Mouse (Mus musculus): ENCODE measurements around the gene Mafg. TPM values are rescaled to one million over a fixed set of nuclear protein-coding genes. Genes with fewer than 3 reads are reported as not detected.
A peak's percentile ranks its signal among the peaks of the same experiment; 100 is the strongest.

Mafg gene
- total and polyA plus RNA-seq, 3 experiments: 26.5 to 113 (median 54.0) TPM

DNA sequence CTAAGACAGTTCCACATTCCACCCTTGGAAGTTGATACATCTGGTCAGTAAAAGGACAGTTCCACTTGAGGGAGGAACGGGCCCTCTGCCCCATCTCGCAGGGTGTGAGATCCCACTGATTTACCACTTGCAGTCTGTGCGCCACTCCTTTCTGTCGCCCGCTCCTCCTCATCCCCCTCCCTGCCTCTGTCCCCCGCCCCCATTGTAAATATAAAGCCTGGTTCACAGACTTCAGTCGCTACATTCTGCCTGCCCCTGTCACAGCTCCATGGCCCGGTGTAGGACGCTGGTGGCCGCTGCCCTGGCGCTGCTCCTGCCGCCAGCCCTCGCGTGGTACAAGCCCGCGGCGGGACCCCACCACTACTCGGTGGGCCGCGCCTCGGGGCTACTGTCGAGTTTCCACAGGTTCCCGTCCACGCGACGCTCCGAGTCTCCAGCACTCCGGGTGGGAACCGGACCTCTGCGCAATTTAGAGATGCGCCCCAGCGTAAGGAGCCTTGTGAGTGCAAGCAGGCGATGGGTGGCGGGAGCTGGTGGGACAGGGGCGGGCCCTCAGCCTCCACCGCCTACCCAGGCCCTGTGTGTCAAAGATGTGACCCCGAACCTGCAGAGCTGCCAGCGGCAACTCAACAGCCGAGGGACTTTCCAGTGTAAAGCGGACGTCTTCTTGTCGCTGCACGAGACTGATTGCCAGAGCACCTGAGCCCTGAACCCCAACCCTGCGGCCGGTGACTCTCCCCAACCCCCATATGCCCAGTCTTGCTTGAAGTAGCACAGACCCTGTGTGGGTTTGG lies 25.0 kb downstream of the Mafg start, which contains the start of gene Npb:
Gene Npb (plus strand): TSS at position 237 of the 794 bp plus-strand sequence.
- no peak within 1 kb of the TSS for H3K9ac ChIP-seq (ENCODE audit: control insufficient read depth, low read depth, low read length, poor library complexity, severe bottlenecking)
- H3K27me3 ChIP-seq (ENCODE audit: control insufficient read depth in 1 of 2, insufficient read depth in 2 of 2, low read length in 2 of 2): no peaks in the 10 kb centered on the region
- TF ChIP-seq NRF1 (IDR thresholded peaks at IDR 0.05; ENCODE audit: insufficient read depth, low read depth, low read length, poor library complexity, severe bottlenecking): no peak
- TF ChIP-seq ZMIZ1 (IDR thresholded peaks at IDR 0.05; ENCODE audit: low read depth, low read length): 0 out of 2 replicates have a peak, but pooled peaks have one; percentile 4
- no peak for DNase-seq (ENCODE audit: low read depth, low spot score)
- H3K4me1 ChIP-seq (ENCODE audit: control insufficient read depth in 1 of 2, insufficient read depth in 2 of 2, low read length in 2 of 2): no peaks in the 10 kb centered on the region
- no peak within 1 kb of the TSS for H3K4me3 ChIP-seq (ENCODE audit: control insufficient read depth in 1 of 2, insufficient read depth in 1 of 2, low read depth in 2 of 2, low read length in 2 of 2)
- no peaks in the 10 kb centered on the region for H3K9me3 ChIP-seq (replicated peaks; ENCODE audit: insufficient read depth, low read length)
- H3K79me2 ChIP-seq (ENCODE audit: control insufficient read depth, insufficient read depth, low read length, poor library complexity): no peaks in the 10 kb centered on the region
- H3K27ac ChIP-seq (ENCODE audit: control insufficient read depth, low read depth, low read length): no peak within 1 kb of the TSS
- H3K36me3 ChIP-seq (ENCODE audit: control insufficient read depth in 1 of 2, insufficient read depth in 2 of 2, low read length in 2 of 2): peaks cover 0 to 4% of the 10 kb centered on the region in 2 experiments; a peak in 2 of 4 replicates

DNA sequence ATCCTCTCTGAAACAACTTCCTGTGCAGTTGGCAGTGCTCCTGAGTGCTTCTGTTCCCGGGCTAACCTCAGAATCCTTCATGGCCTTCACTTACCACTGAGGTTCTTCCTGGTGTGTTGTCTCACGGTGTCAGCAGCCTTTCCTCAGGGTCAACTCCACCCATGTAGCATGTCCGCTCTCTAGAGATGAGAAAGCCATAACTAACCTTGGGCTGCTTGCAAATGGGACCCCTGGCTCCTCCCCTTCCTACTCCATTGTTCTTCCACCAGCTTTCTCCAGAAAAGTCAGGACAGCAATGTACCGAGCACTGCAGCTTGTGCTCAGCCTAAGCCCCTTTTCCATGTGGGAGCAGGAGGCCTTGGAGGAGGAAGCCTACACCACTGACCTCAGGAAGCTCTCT lies 26.6 kb downstream of the Mafg start:
- no peak for TF ChIP-seq MEF2A (IDR thresholded peaks at IDR 0.05; ENCODE audit: extremely low read depth, insufficient replicate concordance, low read depth, low read length, poor library complexity, severe bottlenecking)
- no peak for TF ChIP-seq GATA1 (IDR thresholded peaks at IDR 0.05; ENCODE audit: low read depth, low read length)
- no peak for TF ChIP-seq JUND (IDR thresholded peaks at IDR 0.05; ENCODE audit: low read depth, low read length)
- TF ChIP-seq MAZ (IDR thresholded peaks at IDR 0.05; ENCODE audit: low read depth, low read length): no peak
- TF ChIP-seq POLR2AphosphoS2 (IDR thresholded peaks at IDR 0.05; ENCODE audit: low read length): no peak
- TF ChIP-seq ETS1 (IDR thresholded peaks at IDR 0.05; ENCODE audit: low read depth, low read length): no peak
- TF ChIP-seq TBP (IDR thresholded peaks at IDR 0.05; ENCODE audit: low read depth, low read length): no peak
- no peak for TF ChIP-seq MYB (IDR thresholded peaks at IDR 0.05; ENCODE audit: low read depth, low read length)
- TF ChIP-seq MXI1 (IDR thresholded peaks at IDR 0.05; ENCODE audit: low read depth, low read length): no peak
- no peak for TF ChIP-seq MYC (IDR thresholded peaks at IDR 0.05; ENCODE audit: low read depth, low read length)
- TF ChIP-seq TAL1 (IDR thresholded peaks at IDR 0.05; ENCODE audit: low read length): no peak
- H3K4me3 ChIP-seq (ENCODE audit: control insufficient read depth in 1 of 2, insufficient read depth in 1 of 2, low read depth in 2 of 2, low read length in 2 of 2): no peak overlapping the region
- no peaks in the 10 kb centered on the region for H3K4me1 ChIP-seq (ENCODE audit: control insufficient read depth in 1 of 2, insufficient read depth in 2 of 2, low read length in 2 of 2)
- DNase-seq (ENCODE audit: low read depth, low spot score): no peak
- no peaks in the 10 kb centered on the region for H3K79me2 ChIP-seq (ENCODE audit: control insufficient read depth, insufficient read depth, low read length, poor library complexity)
- peaks cover 0 to 8% of the 10 kb centered on the region in 2 experiments; a peak in 3 of 4 replicates for H3K36me3 ChIP-seq (ENCODE audit: control insufficient read depth in 1 of 2, insufficient read depth in 2 of 2, low read length in 2 of 2)
- no peak overlapping the region for H3K9ac ChIP-seq (ENCODE audit: control insufficient read depth, low read depth, low read length, poor library complexity, severe bottlenecking)
- no peaks in the 10 kb centered on the region for H3K9me3 ChIP-seq (replicated peaks; ENCODE audit: insufficient read depth, low read length)
- H3K27ac ChIP-seq (ENCODE audit: control insufficient read depth, low read depth, low read length): no peak overlapping the region
- H3K27me3 ChIP-seq (ENCODE audit: control insufficient read depth in 1 of 2, insufficient read depth in 2 of 2, low read length in 2 of 2): no peaks in the 10 kb centered on the region

DNA sequence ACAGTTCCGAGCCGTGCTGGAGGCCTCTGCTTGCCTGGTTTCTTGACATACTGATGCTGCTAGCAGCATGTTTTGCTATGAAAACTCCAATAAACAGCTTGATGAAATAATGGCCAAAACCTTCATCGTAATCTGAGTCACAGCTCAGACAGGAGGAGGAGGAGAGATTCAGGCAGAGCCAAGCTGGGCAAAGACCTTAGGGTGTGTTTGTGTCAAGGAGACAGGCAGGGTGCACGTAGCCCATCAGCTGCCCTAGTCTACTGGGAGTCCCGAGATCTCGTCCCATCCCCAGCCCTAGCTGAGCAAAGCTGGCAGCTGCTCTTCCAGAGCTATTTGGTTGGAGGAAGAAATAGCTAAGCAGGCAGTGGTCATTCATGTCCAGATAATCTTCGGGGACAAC lies 27.7 kb downstream of the Mafg start:
- Histone ChIP-seq H3K27ac (ENCODE audit: control insufficient read depth, low read depth, low read length) (no peak overlapping the region), H3K79me2 (ENCODE audit: control insufficient read depth, insufficient read depth, low read length, poor library complexity) (peaks cover 2% of the 10 kb centered on the region; the same call in 1 of the 2 replicates), H3K4me3 (ENCODE audit: control insufficient read depth in 1 of 2, insufficient read depth in 1 of 2, low read depth in 2 of 2, low read length in 2 of 2) (no peak overlapping the region), H3K9ac (ENCODE audit: control insufficient read depth, low read depth, low read length, poor library complexity, severe bottlenecking) (no peak overlapping the region), H3K27me3 (ENCODE audit: control insufficient read depth in 1 of 2, insufficient read depth in 2 of 2, low read length in 2 of 2) (no peaks in the 10 kb centered on the region), H3K36me3 (ENCODE audit: control insufficient read depth in 1 of 2, insufficient read depth in 2 of 2, low read length in 2 of 2) (peaks cover 5 to 11% of the 10 kb centered on the region in 2 experiments), H3K4me1 (ENCODE audit: control insufficient read depth in 1 of 2, insufficient read depth in 2 of 2, low read length in 2 of 2) (no peaks in the 10 kb centered on the region), H3K9me3 (replicated peaks; ENCODE audit: insufficient read depth, low read length) (no peaks in the 10 kb centered on the region)
- TF ChIP-seq EP300 (IDR thresholded peaks at IDR 0.05; ENCODE audit: low read depth in 1 of 2, low read length in 2 of 2) (no peak), SIN3A (IDR thresholded peaks at IDR 0.05; ENCODE audit: low read length) (no peak)
- no peak for DNase-seq (ENCODE audit: low read depth, low spot score)
